Mouse (Mus musculus) thymus, adult 2 months (tissue): ENCODE measurements around the gene Plxdc1.

Experiments
- CTCF ChIP-seq: fragments of 200-500 bp; IDR thresholded peaks from 2 replicates; pipeline ENCODE4 v1.5.1; 2012; ENCODE audit warnings: mild to moderate bottlenecking, control low read depth, low read length, moderate library complexity, borderline replicate concordance; ENCODE audit not compliant: control insufficient read depth, poor library complexity, insufficient read depth; ENCODE audit errors: extremely low read depth
- POLR2A ChIP-seq: fragments of 200-500 bp; IDR thresholded peaks from 2 replicates; pipeline ENCODE4 v1.6.1; 2012; ENCODE audit warnings: mild to moderate bottlenecking, low read length, control low read depth, moderate library complexity; ENCODE audit not compliant: control insufficient read depth, poor library complexity, insufficient read depth; ENCODE audit errors: extremely low read depth

GRCm38 (mm10) chr11:98020710-98021109 is 34.5 kb upstream of the Plxdc1 start:
- no peak for TF ChIP-seq POLR2A
- TF ChIP-seq CTCF, result no peak
